Mouse (Mus musculus) CD4-positive, CD25-positive, alpha-beta regulatory T cell, adult 4 months (primary cell): Measurements from ENCODE around the gene Plcb1. TPM values are rescaled to one million over a fixed set of nuclear protein-coding genes. Genes with fewer than 3 reads are reported as not detected.

ENCODE experiments used
- ATAC-seq: one replicate; pipeline ENCODE4 v1.8.0; 2017
- polyA plus RNA-seq, 2 experiments: library from polyadenylated mRNA; unstranded; fragments of 100-300 nt; shearing (Covaris generic); gene quantifications; one replicate each; pipeline ENCODE4 v1.2.1; 2017

Gene Plcb1
- not detected for polyA plus RNA-seq

DNA sequence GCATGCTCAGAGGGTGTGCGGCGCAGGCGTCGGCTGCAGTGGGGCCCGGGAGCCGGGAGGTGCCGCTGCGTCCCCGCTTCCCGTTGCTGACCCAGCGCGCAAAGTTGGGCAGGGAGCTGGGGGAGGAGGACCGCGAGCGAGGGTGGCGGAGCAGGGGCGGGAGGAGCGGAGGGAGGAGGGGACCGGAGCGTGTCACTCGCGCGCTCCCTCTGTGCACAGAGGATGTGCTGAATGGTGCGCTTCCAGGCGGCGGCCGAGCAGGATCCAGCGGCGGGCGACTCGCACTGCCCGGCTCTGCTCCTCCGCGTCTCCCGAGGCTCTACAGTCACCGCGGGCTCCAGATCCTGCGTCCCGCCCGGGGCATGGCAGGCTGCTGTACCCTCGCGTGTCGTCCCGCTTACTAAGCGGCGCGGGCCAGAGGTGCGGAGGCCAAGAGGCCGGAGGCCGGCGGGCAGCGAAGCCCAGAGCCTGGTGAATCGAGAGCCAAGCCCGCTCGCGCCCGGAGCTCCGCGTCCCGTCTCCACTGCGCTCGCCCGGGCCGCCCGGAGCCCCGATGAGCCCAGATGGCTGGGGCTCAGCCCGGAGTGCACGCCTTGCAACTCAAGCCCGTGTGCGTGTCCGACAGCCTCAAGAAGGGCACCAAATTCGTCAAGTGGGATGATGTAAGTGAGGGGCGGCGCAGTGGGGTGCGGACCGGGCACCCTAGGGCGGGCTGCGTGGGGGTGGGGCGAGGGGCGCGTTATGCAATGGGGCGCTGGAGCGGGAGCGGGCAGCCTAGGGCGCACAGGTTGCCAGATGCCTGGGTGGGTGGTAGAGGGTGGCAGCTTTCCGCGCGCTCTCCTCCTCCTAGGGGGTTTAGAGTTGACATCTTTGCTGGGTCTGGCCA, at the start of gene Plcb1:
Plcb1 (plus strand) TSS at position 98 of the 886 bp plus-strand sequence.
- ATAC-seq: no peak

DNA sequence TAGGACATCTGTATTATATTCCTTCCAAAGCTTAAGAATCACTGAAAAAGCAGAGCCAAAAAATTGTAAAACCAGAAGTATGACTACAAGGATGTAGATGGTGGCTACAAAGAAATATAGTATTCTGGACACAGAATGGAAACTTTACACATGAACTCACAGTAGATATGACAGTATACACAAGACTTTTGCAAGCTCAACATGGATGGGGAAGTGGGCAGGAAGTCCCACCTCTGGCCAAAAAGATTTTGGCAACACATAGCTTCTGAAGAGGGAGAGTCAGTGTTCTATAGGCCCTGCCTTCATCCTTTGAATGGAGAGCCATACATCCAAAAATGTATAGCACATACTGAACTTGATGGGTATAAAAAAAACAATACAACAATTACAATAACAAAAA, 30.3 kb upstream of the Plcb1 start:
- ATAC-seq: no peak

DNA sequence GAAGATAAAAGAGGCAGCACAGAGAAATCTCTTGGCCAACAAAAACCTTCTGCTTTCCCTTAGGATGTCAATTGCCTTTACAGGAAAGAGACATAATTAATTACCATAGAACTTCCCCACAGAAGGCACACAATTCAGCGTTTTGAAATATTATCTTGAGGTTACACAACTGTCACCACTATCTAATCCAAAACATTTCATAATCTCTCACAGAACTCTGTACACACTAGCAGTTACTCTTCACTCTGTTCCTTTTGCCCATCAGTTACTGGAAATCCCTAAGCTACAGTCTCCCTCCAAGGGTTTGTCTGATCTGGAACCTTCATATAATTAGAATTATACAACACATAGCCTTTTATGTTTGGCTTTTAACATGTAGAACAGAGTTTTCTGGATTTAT, 29.8 kb upstream of the Plcb1 start:
- ATAC-seq: no peak

DNA sequence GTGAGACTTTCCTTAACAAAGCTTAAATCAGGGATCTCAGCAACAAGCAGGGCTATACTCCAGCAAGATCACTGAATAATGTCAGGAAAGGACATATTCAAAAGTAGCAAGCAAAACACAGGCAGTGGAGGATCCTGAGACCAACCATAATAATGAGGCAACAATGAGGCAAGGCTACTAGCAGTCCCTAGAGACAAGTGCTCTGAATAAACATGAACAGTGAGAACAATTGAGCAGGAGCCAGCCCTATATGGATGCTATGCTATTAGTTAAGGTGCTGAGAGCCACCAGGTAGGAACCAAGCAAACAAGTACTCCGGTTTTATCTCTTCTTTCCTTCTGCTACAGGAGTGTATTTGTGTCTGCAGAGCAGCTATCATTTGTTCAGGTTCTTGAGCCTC, 24.8 kb upstream of the Plcb1 start:
- ATAC-seq: no peak

DNA sequence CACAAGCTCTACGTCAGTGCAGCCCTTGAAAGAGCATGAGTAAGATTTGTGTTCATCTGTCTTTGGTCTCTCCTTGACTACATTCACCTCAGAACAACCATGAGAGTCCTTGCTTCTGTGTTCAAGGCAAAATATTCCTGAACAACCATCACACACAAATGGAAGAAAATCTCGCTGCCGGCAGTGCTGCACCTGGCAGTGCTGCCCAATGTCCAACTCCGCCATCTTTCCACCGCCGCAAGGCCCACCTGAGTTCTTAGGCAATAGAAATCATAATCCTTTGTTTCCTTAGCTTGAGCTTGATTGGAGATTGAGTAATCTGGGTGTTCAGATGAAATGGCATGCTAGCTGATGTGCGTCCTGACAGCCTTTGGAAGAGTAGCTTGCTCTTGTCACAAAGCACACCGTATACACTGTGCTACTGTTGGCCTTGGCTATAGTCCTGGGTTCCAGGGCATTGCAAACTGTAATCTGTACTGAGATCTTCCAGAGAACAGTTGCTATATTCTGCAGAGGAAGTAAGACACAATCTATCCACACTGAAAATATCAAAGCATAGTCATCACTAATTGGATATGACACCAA, 22.4 kb upstream of the Plcb1 start:
- no peak for ATAC-seq

DNA sequence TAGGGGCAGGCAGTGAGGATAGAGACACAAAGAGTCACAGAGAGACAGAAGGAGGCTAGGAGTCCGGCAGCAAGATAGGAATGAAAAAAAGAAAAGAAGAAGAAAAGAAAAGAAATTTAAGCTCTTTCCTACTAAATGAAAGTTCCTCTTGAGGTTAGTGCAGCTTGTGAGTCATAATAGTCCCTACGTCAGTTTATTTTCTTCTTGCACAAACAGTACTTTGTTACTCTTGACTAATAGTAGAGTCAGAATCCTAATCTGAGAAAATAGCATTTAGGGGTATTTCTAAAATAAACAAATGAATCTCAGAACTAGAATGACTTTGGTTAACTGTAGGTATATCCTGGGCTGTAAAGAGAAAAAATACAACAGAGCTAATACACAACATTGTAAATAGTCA, 21.4 kb upstream of the Plcb1 start:
- ATAC-seq: no peak

DNA sequence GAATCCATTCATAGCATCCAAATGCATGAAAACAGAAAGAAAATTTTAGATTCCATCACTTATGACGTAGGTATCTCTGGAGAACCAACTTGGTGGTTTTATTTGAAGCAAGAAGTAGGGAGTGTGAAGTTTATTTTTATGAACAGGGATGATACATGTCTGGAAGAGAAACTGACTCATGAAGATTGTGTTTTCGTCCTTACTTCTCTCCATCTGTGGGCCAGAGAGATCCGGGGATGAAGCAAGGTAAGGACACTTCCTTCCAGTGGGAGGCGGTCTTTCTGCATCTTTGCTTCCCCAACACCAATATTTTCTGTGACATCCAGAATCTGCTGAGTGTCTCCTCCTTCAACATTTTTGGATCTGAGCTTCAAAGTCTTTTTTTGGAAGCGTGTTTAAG, 6.0 kb upstream of the Plcb1 start:
- no peak for ATAC-seq

DNA sequence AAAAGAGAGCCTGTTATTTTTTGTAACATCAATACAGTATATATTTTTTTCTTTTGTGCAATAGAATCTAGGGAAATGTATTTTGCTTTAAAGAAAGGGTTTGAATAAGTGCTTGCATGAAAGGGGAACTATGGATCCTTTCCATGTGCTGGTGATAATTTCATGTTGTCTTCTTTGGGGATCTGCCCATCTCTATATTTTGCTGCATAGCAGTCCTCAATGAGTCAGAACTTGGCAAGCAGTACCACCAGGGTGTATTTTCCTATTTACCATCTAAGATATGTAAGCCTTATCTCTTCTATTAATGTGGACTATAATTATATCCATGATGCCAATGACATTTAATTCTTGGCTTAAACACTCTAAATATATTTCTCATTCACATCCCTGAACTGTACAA, 5.6 kb upstream of the Plcb1 start:
- no peak for ATAC-seq

DNA sequence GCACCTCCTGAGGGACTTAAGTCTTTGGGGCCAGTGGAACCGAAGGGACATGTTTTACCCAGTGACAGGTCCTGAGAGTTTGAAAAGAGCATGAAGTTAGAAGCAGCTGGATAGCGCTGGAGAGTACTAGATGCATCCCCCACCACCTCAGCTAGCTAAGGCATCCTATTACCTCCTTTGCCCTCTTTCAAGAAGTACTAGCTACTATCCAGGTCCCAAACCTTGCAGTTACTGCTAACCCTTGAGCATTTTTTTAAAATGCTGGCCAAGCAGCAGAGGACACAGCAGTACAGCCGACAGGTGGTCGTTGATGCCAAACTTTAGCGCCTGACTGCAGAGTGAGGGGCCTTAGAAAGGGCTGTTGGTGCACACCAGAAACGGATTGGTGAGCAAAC, 986 bp downstream of the Plcb1 start:
- ATAC-seq: no peak

DNA sequence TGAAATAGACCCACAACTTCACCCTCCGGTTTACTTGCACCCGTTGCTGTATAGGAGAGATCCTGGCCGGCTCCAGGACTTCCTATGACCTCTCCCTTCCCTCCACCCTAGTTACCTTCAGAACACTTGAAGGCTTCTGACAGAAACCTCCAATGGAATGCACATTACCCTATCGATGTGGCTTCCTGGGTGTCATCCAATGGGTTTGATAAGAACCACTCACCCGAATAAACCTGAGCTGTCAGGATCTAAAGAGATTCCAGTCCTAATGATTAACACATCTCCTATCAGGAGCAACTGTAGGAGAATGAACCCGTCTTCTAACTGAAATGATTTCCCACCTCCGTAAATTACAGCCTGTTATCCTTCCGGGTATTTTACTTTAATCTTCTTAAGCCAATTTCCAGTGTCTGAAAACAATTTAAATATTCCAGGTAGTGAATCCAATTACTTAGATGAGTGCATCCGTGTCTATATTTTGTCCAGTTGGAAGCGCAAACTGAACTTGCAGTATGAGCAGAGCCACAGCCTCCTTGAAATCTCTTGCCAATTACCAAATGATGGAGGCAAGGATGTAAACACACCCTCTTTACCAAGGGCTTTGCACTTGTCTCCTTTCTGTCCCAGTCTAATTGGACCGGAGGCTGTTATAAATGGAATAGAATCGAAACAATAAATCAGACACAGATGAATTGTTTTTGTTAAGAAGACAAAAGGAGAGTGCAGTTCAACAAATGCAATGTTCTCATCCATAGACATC, 1.6 kb downstream of the Plcb1 start:
- no peak for ATAC-seq

DNA sequence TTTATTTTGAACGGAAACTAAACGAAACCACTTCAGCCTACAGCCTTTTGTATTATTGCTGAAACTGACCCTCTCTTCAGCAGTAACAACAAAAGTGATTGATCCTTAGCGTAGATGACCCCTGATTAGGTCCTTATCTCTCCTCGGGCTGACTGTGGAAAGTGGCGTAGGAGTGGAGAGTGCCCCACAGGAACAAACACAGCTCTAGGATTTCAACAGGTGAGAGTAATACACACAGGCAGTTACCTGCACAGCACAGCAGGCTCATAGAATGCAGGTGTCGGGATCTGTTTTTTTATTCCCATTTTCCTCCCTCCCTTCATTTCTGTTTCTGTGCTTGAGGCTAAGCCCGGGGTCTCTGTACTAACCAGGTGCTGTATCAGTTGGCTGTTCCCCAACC, 7.1 kb downstream of the Plcb1 start:
- ATAC-seq: no peak

DNA sequence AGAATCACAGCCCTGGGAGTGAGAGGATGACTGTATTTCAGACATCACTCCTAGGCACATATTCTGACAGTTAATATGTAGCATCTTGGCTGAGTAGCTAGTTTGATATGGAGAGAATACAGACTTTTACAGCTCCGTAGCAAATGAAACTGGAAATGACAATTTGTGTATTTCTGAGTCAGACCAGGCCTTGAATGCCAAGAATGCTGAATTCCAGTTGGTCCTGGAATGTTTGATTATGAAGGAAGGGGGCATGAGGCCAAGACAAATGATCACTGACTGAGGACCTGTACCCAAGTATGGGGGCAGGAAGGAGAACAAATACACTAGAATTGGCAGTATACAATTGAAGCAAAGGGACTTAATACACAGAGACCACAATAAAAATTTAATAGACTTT, 14.4 kb downstream of the Plcb1 start:
- ATAC-seq: no peak

DNA sequence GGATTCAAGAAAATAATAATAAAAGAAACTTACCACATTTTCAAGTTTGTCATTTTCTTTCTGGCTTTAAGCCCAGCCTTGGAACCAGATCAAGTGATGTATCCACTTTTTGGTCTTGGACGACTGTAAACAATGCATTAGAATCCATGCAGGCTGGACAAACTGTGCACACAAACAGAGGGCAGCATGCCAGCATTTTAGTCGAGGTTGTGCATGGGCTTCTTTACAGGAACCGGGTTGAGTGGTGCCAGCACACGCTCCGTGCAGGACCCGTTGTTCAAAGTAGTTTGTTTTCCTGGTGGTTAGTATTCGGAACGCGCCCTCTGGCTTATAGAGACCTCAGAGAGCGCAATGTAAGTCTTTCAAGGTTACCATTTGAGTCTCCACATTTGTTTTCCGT, 30.5 kb downstream of the Plcb1 start:
- ATAC-seq: no peak

DNA sequence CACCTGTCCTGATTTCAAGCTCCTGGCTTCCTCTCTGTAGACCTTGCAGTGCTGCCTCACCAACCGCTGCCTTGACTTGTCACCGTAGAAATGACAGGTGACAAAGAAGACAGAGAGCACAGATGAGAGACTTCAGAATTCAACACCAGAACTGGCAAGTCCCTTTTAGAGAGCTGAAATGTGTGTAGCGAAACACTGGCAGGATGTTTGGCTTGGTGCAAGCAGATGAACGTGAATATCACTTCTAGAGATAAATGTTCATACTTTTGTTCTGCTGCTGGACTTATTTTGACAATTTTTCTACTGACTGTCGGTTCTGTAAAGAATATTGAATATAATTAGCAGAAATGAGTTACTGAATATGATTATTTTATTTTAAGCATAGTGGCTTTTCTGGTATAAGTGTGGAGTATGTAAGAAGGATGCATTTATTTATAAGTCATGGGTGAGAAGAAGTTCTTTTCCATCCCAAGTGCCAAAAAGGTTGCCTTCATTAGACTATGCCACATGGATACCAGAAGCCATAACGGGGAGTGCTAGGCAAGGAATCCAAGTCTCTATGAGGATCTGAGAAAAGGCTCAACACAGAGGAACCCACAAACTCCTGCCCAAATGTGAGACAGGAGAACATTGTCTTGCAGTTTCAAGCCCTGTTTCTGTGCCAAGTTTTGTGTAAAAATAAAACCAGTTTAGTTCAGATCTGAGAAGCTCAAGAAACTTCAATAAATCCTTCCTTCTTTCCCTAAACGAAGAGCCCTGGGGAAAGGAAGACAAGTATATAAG, 31.4 kb downstream of the Plcb1 start:
- no peak for ATAC-seq

DNA sequence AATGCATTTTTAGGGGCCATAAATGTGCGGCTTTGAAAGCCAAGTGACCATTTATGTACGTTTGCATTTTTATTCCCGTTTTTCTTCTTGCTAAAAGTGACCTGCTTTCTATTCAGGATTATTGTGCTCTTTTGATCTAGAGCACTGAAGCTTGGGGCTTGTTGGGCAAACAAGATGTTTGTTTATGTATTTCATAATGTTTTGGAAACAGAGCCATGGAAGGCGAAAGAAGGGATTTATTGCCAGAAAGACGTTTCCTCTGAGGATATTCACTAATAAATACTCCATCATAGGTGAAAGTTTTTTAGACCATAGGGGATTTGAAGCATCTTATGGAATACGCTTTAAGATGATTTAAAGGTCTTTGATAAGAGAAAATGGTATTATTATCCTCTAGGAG, 35.3 kb downstream of the Plcb1 start:
- ATAC-seq: no peak

DNA sequence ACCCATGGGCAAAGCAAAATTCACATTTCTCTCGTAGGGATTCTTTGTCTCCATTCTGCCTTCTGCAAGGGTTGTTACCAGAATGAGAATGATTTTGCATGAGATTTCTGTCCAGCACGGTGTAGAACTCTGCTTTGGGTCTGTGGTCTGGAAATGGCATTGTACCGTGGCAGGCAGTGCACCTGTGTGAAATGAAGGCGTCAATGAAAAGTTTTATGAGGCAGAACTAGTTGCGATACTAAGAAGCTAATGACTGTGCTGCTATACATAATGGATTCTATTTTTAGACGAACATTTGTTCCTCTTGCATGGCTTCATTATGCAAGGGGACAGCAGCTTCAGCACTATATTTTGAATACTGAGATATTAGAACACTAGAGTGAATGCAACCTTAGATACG, 39.8 kb downstream of the Plcb1 start:
- no peak for ATAC-seq

DNA sequence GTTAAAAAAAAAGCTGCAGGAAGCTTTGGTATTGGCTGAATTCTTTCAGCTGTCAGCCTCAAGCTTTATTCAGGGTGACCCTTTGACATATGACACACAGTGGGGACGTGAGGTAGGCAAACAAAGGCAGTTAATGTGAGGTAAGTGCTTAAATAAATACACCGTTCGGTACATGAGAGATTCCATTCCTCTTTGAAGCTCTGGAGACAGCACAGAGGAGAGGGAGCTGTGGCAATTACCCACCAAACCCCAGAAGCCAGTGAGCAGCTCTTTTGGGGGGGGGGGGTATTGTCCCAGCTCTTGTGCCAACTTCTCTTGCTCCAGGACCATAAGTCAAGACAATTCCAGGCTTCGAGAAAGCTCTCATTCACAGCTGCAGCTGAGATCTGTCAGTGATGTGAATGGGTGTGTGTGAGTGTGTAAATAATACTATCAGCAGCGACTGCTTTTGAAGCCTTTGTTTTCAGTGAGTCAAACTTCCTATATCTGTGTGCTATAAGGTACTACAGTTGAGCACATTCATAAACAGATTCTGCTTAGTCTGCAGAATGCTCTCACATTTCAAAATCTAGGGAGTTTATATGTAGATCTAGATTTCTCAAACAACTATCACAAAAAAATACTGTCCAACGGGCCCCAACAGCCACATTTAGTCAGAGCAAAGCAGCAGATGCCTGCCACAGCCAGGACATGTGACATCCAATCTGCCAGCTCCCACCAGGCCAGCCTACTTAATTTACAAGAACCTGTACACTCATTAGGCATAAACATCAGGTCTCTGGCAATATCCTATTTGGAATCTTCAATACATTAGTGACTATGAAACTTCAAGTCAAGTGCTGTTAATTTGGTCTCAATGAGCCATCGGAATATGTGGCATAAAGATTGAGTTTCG, 40.5 kb downstream of the Plcb1 start:
- ATAC-seq: no peak

DNA sequence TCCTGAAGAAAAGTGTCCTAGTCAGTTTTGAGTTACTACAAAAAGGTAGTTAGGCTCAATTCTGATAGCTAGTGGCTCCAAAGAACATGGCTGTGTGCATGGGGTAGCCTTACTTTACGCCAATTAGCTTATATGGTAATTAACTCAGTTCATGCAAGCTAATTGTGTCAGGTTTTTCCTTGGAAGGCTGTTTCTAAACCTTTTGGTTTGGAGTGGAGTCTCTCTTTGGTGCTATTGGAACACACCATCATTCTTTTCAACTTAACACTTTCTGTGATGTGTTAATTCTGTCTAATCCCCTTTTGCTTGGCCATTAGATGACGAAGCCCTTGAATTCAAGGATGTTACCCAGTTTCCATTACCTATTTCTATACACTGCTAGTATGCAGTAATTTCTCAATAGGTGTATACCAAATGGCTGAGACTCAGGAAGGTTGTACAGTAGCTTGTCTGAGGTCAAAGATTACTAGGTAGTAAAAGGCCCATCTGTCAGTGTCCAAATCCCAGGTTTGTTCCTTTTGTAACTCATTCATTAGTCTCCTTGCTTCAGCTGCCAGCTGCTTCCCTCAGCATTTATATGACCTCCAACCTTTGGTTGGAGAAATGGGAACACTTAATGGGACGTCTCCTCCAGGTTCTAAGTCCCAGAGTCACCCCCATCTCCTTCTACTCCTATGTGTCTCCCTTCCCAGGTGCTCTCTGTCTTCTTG, 42.1 kb downstream of the Plcb1 start:
- no peak for ATAC-seq

DNA sequence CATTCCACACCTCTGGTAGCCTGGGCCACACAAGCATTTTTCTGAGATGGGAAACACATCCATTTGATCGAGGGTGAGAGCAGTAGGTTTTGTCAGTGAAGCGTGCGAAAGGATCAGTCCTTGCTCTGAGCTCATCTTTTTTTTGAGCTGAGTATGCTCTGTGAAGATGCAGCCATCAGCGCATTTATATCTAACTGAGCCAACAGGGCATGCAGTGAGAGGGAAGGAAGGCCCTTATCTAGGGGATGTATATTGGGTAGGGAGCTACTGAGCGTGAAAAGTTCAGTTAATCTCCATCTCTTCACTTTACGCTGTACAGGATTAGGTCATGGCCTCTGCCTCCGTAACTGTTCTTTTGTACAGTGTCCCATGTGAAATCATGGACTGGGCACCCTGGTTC, 46.0 kb downstream of the Plcb1 start:
- no peak for ATAC-seq

DNA sequence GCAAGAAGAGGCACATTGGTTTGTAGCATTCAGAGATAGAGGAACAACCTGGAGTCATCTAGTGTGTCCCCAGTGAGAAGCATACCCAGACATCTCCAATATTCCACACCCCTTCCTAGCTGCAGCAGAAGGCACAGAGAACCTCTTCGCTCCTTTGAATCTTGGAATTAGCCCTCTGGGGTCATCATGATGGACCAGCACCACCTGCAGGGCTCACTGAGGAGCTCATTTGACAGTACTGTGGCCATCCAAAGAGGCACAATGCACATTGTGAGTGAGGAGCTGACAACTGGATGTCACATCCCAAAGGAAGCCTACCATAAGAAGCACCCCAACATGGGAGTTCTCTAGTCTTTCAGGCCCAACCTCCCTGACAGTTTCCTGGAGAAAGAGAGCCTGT, 50.2 kb downstream of the Plcb1 start:
- no peak for ATAC-seq

DNA sequence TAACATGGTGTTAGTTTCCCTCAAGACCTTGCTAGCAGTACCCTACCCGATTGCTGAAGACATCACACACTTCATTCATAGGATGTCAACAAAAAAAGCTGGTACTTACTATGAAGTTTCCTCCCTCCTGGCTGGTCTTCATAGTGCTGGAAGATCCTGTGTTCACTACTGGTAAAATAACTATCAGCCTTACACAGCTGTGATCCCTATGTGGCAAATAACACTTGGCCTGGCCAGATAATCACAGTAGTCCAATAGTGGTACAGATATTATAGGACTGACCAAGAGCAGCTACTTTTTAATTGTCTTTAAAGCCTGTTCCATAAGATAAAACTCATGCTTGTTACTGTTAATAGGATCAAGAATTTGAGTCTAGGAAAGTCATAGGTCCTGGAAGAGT, 52.3 kb downstream of the Plcb1 start:
- no peak for ATAC-seq
